ENCODE assay signal across 1 mouse cellular context in genomic region chr1:53272646-53273045, GRCm38 (mm10).
TF ChIP-seq lines count a peak whose summit lies in the region.

No protein-coding gene starts in this region.

TF ChIP-seq in MEL, 35 proteins besides CTCF, POLR2A, EP300 and RAD21:
- peak; percentile 28; the same call in 1 of the 2 replicates for TF ChIP-seq ZC3H11A (IDR thresholded peaks at IDR 0.05; ENCODE audit: low read depth, low read length)
- no peak for TF ChIP-seq KAT2A (conservative IDR thresholded peaks at IDR 0.05; ENCODE audit: low read depth, low read length)
- no peak for TF ChIP-seq BHLHE40 (IDR thresholded peaks at IDR 0.05; ENCODE audit: borderline replicate concordance, low read depth, low read length)
- peak; percentile 71 for TF ChIP-seq SMC3 (IDR thresholded peaks at IDR 0.05; ENCODE audit: low read depth, low read length)
- TF ChIP-seq POLR2AphosphoS2 (IDR thresholded peaks at IDR 0.05; ENCODE audit: low read length), result no peak
- no peak for TF ChIP-seq JUND (IDR thresholded peaks at IDR 0.05; ENCODE audit: low read depth, low read length)
- TF ChIP-seq ZMIZ1 (IDR thresholded peaks at IDR 0.05; ENCODE audit: low read depth, low read length), result no peak
TF ChIP-seq in MEL: peak in this region for 2.
